Mouse (Mus musculus) brain, embryonic 14.5 days (tissue): ENCODE measurements around the gene Dmap1. TPM values are rescaled to one million over a fixed set of nuclear protein-coding genes. Genes with fewer than 3 reads are reported as not detected.

Experiments
- DNase-seq: peaks from one replicate; pipeline ENCODE4 v3.0.0-alpha.2; 2011; ENCODE audit warnings: low read depth
- CTCF ChIP-seq: fragments of 200-500 bp; IDR thresholded peaks from 2 replicates; pipeline ENCODE4 v1.5.1; 2012; ENCODE audit warnings: inconsistent platforms, mild to moderate bottlenecking, moderate library complexity, borderline replicate concordance; ENCODE audit not compliant: insufficient read depth, insufficient read length; ENCODE audit errors: extremely low read depth
- POLR2A ChIP-seq: fragments of 200-500 bp; IDR thresholded peaks from 2 replicates; pipeline ENCODE4 v1.6.1; 2012; ENCODE audit warnings: mild to moderate bottlenecking, inconsistent platforms, borderline replicate concordance; ENCODE audit not compliant: poor library complexity, insufficient read depth, insufficient read length, severe bottlenecking; ENCODE audit errors: extremely low read depth
- polyA plus RNA-seq: library from polyadenylated mRNA; depleted of rRNA; stranded (reverse); fragments of >200 nt; gene quantifications from 2 replicates; pipeline ENCODE4 v1.2.3, GENCODE M21; 2012

Dmap1 gene
- polyA plus RNA-seq, 1 experiment = 60.3 TPM

- TF ChIP-seq CTCF (no peak), POLR2A (no peak)
- DNase-seq = no peak
These were observed 27.2 kb downstream of the Dmap1 start for GRCm38 (mm10) chr4:117654703-117655499.

- DNase-seq = peak; percentile 84
- no peak for TF ChIP-seq POLR2A
- TF ChIP-seq CTCF = no peak
These were observed 27.9 kb downstream of the Dmap1 start for GRCm38 (mm10) chr4:117654016-117654702.

GRCm38 (mm10) chr4:117652727-117653126, 29.3 kb downstream of the Dmap1 start:
- DNase-seq = no peak
- no peak for TF ChIP-seq CTCF
- TF ChIP-seq POLR2A = no peak

- peak; percentile 89 for DNase-seq
- TF ChIP-seq POLR2A (no peak), CTCF (no peak)
These were observed 30.4 kb downstream of the Dmap1 start for GRCm38 (mm10) chr4:117651626-117652101.

- peak; percentile 73 for DNase-seq
- no peak for TF ChIP-seq CTCF
- TF ChIP-seq POLR2A = no peak
These were observed 34.9 kb downstream of the Dmap1 start for GRCm38 (mm10) chr4:117646926-117647755.

GRCm38 (mm10) chr4:117646496-117646895, 35.6 kb downstream of the Dmap1 start:
- DNase-seq = peak; percentile 70
- TF ChIP-seq POLR2A = no peak
- TF ChIP-seq CTCF = no peak

- DNase-seq = no peak
- TF ChIP-seq POLR2A = no peak
- no peak for TF ChIP-seq CTCF
These were observed 36.2 kb downstream of the Dmap1 start for GRCm38 (mm10) chr4:117645859-117646258.

- DNase-seq = peak; percentile 95
- TF ChIP-seq POLR2A (no peak), CTCF (no peak)
These were observed 37.0 kb downstream of the Dmap1 start for GRCm38 (mm10) chr4:117645031-117645435.

GRCm38 (mm10) chr4:117641804-117642203, 40.3 kb downstream of the Dmap1 start:
- no peak for TF ChIP-seq CTCF
- TF ChIP-seq POLR2A = no peak
- no peak for DNase-seq

GRCm38 (mm10) chr4:117640925-117641703, 41.0 kb downstream of the Dmap1 start:
- TF ChIP-seq CTCF (no peak), POLR2A (no peak)
- no peak for DNase-seq

- TF ChIP-seq CTCF (0 out of 2 replicates have a peak, but pooled peaks have one; percentile 4), POLR2A (no peak)
- DNase-seq = peak; percentile 78
These were observed 45.0 kb downstream of the Dmap1 start for GRCm38 (mm10) chr4:117636891-117637613.
